Mouse (Mus musculus) cerebellum, adult 2 months (tissue): ENCODE measurements around the gene Zeb2.

ENCODE experiments used
- CTCF ChIP-seq: fragments of 200-500 bp; IDR thresholded peaks from 2 replicates; pipeline ENCODE4 v1.5.1; 2011; ENCODE audit warnings: low read depth, mild to moderate bottlenecking, control low read depth, low read length, moderate library complexity, borderline replicate concordance; ENCODE audit not compliant: insufficient read depth
- POLR2A ChIP-seq: fragments of 200-500 bp; IDR thresholded peaks from 2 replicates; pipeline ENCODE4 v1.6.1; 2011; ENCODE audit warnings: low read length, control low read depth, borderline replicate concordance; ENCODE audit not compliant: insufficient read depth

GRCm38 (mm10) chr2:45100628-45101027 is 16.6 kb downstream of the Zeb2 start:
- no peak for TF ChIP-seq CTCF
- TF ChIP-seq POLR2A, result no peak
